Mouse (Mus musculus) cerebellum, adult 2 months (tissue): Measurements from ENCODE around the gene Triobp.

Source experiments
- CTCF ChIP-seq: fragments of 200-500 bp; IDR thresholded peaks from 2 replicates; pipeline ENCODE4 v1.5.1; 2011; ENCODE audit warnings: low read depth, mild to moderate bottlenecking, control low read depth, low read length, moderate library complexity, borderline replicate concordance; ENCODE audit not compliant: insufficient read depth
- POLR2A ChIP-seq: fragments of 200-500 bp; IDR thresholded peaks from 2 replicates; pipeline ENCODE4 v1.6.1; 2011; ENCODE audit warnings: low read length, control low read depth, borderline replicate concordance; ENCODE audit not compliant: insufficient read depth

DNA sequence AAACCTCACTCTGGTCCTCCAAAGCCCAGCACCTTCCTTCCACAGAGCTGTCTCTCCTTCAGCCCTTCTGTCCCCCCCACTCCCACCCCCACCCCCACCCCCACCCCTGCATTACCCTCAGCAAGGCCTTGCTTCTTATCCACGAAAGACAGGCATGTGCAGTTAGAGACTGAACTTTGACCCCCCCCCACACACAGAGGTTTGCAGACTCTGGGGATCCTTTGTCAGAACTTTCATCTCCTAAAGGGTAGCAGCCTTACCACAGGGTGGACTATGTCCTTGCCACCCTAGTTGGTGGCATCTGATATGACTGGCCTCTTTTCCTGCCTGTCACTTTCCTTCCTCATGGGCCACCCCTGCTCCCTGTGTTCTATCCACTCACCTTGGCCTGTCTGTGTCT lies 75.8 kb downstream of the Triobp start:
- TF ChIP-seq CTCF (no peak), POLR2A (no peak)
